Mouse (Mus musculus): ENCODE measurements around the gene Rars. TPM values are rescaled to one million over a fixed set of nuclear protein-coding genes. Genes with fewer than 3 reads are reported as not detected.
"Not testable (repeated sequence)": the region's sequence is repeated elsewhere in the genome, so short reads cannot be mapped to it uniquely, and the experiment has no call there.

The Rars gene
- polyA plus RNA-seq, 1 experiment from 2014 or later = 64.5 TPM

GRCm38 (mm10) chr11:35863653-35864052 lies 29.3 kb upstream of the Rars start:
- H3K27me3 ChIP-seq (ENCODE audit: control insufficient read depth, insufficient read depth, low read length) = no peaks in the 10 kb centered on the region
- 73% methylated on average over 5 of the region's 5 CpGs for WGBS
- no peak overlapping the region for H3K27ac ChIP-seq (ENCODE audit: low read length)
- no peak overlapping the region for H3K4me2 ChIP-seq (ENCODE audit: low read depth, low read length)
- H3K9ac ChIP-seq (ENCODE audit: low read length) = no peak overlapping the region
- H3K9me3 ChIP-seq (replicated peaks; ENCODE audit: control insufficient read depth, low read length) = no peaks in the 10 kb centered on the region
- H3K36me3 ChIP-seq (ENCODE audit: control insufficient read depth, insufficient read depth) = no peaks in the 10 kb centered on the region
- no peak for ATAC-seq (replicated peaks; ENCODE audit: extremely low read depth, insufficient read depth, low FRiP score)
- H3K4me3 ChIP-seq (ENCODE audit: low read length) = no peak overlapping the region
- peaks cover 11% of the 10 kb centered on the region for H3K4me1 ChIP-seq (ENCODE audit: control insufficient read depth, insufficient read depth, low read length)

- Histone ChIP-seq H3K4me3 (ENCODE audit: low read length) (no peak overlapping the region), H3K36me3 (ENCODE audit: control insufficient read depth, insufficient read depth) (no peaks in the 10 kb centered on the region), H3K27ac (ENCODE audit: low read length) (no peak overlapping the region), H3K27me3 (ENCODE audit: control insufficient read depth, insufficient read depth, low read length) (no peaks in the 10 kb centered on the region), H3K9me3 (replicated peaks; ENCODE audit: control insufficient read depth, low read length) (no peaks in the 10 kb centered on the region), H3K4me1 (ENCODE audit: control insufficient read depth, insufficient read depth, low read length) (no peaks in the 10 kb centered on the region), H3K4me2 (ENCODE audit: low read depth, low read length) (no peak overlapping the region), H3K9ac (ENCODE audit: low read length) (no peak overlapping the region)
- no peak for ATAC-seq (replicated peaks; ENCODE audit: extremely low read depth, insufficient read depth, low FRiP score)
- WGBS = 61% methylated on average over 12 of the region's 12 CpGs
Measured at GRCm38 (mm10) chr11:35857395-35858067, 23.2 kb upstream of the Rars start.

GRCm38 (mm10) chr11:35856359-35857040 lies 22.2 kb upstream of the Rars start:
- Histone ChIP-seq H3K4me2 (ENCODE audit: low read depth, low read length) (no peak overlapping the region), H3K4me1 (ENCODE audit: control insufficient read depth, insufficient read depth, low read length) (no peaks in the 10 kb centered on the region), H3K27ac (ENCODE audit: low read length) (no peak overlapping the region), H3K27me3 (ENCODE audit: control insufficient read depth, insufficient read depth, low read length) (no peaks in the 10 kb centered on the region), H3K9me3 (replicated peaks; ENCODE audit: control insufficient read depth, low read length) (no peaks in the 10 kb centered on the region), H3K36me3 (ENCODE audit: control insufficient read depth, insufficient read depth) (no peaks in the 10 kb centered on the region), H3K4me3 (ENCODE audit: low read length) (no peak overlapping the region), H3K9ac (ENCODE audit: low read length) (no peak overlapping the region)
- 0 out of 2 replicates have a peak, but pooled peaks have one; percentile 23 for ATAC-seq (replicated peaks; ENCODE audit: extremely low read depth, insufficient read depth, low FRiP score)
- 64% methylated on average over 11 of the region's 11 CpGs for WGBS

GRCm38 (mm10) chr11:35855567-35855966 lies 21.3 kb upstream of the Rars start:
- 69% methylated on average over 7 of the region's 9 CpGs for WGBS
- no peaks in the 10 kb centered on the region for H3K27me3 ChIP-seq (ENCODE audit: control insufficient read depth, insufficient read depth, low read length)
- no peaks in the 10 kb centered on the region for H3K9me3 ChIP-seq (replicated peaks; ENCODE audit: control insufficient read depth, low read length)
- H3K27ac ChIP-seq (ENCODE audit: low read length) = no peak overlapping the region
- H3K9ac ChIP-seq (ENCODE audit: low read length) = no peak overlapping the region
- H3K4me2 ChIP-seq (ENCODE audit: low read depth, low read length) = no peak overlapping the region
- H3K36me3 ChIP-seq (ENCODE audit: control insufficient read depth, insufficient read depth) = no peaks in the 10 kb centered on the region
- no peaks in the 10 kb centered on the region for H3K4me1 ChIP-seq (ENCODE audit: control insufficient read depth, insufficient read depth, low read length)
- no peak overlapping the region for H3K4me3 ChIP-seq (ENCODE audit: low read length)
- ATAC-seq (replicated peaks; ENCODE audit: extremely low read depth, insufficient read depth, low FRiP score) = no peak

- 78% methylated on average over 5 of the region's 5 CpGs for WGBS
- H3K27ac ChIP-seq (ENCODE audit: low read length) = no peak overlapping the region
- ATAC-seq (replicated peaks; ENCODE audit: extremely low read depth, insufficient read depth, low FRiP score) = no peak
- H3K9me3 ChIP-seq (replicated peaks; ENCODE audit: control insufficient read depth, low read length) = no peaks in the 10 kb centered on the region
- H3K4me2 ChIP-seq (ENCODE audit: low read depth, low read length) = no peak overlapping the region
- H3K36me3 ChIP-seq (ENCODE audit: control insufficient read depth, insufficient read depth) = no peaks in the 10 kb centered on the region
- no peak overlapping the region for H3K4me3 ChIP-seq (ENCODE audit: low read length)
- no peaks in the 10 kb centered on the region for H3K27me3 ChIP-seq (ENCODE audit: control insufficient read depth, insufficient read depth, low read length)
- H3K4me1 ChIP-seq (ENCODE audit: control insufficient read depth, insufficient read depth, low read length) = no peaks in the 10 kb centered on the region
- no peak overlapping the region for H3K9ac ChIP-seq (ENCODE audit: low read length)
Measured at GRCm38 (mm10) chr11:35854941-35855340, 20.6 kb upstream of the Rars start.

GRCm38 (mm10) chr11:35853651-35854050 lies 19.3 kb upstream of the Rars start:
- no peaks in the 10 kb centered on the region for H3K27me3 ChIP-seq (ENCODE audit: control insufficient read depth, insufficient read depth, low read length)
- H3K36me3 ChIP-seq (ENCODE audit: control insufficient read depth, insufficient read depth) = no peaks in the 10 kb centered on the region
- H3K4me1 ChIP-seq (ENCODE audit: control insufficient read depth, insufficient read depth, low read length) = no peaks in the 10 kb centered on the region
- no peak overlapping the region for H3K9ac ChIP-seq (ENCODE audit: low read length)
- no peak overlapping the region for H3K4me2 ChIP-seq (ENCODE audit: low read depth, low read length)
- H3K27ac ChIP-seq (ENCODE audit: low read length) = no peak overlapping the region
- no peak overlapping the region for H3K4me3 ChIP-seq (ENCODE audit: low read length)
- no peak for ATAC-seq (replicated peaks; ENCODE audit: extremely low read depth, insufficient read depth, low FRiP score)
- H3K9me3 ChIP-seq (replicated peaks; ENCODE audit: control insufficient read depth, low read length) = no peaks in the 10 kb centered on the region
- 91% methylated on average over 4 of the region's 4 CpGs for WGBS

GRCm38 (mm10) chr11:35852731-35853130 lies 18.4 kb upstream of the Rars start:
- Histone ChIP-seq H3K27me3 (ENCODE audit: control insufficient read depth, insufficient read depth, low read length) (no peaks in the 10 kb centered on the region), H3K27ac (ENCODE audit: low read length) (no peak overlapping the region), H3K4me2 (ENCODE audit: low read depth, low read length) (no peak overlapping the region), H3K4me3 (ENCODE audit: low read length) (no peak overlapping the region), H3K9ac (ENCODE audit: low read length) (no peak overlapping the region), H3K36me3 (ENCODE audit: control insufficient read depth, insufficient read depth) (no peaks in the 10 kb centered on the region), H3K9me3 (replicated peaks; ENCODE audit: control insufficient read depth, low read length) (no peaks in the 10 kb centered on the region), H3K4me1 (ENCODE audit: control insufficient read depth, insufficient read depth, low read length) (no peaks in the 10 kb centered on the region)
- 57% methylated on average over 4 of the region's 4 CpGs for WGBS
- ATAC-seq (replicated peaks; ENCODE audit: extremely low read depth, insufficient read depth, low FRiP score) = no peak

- ATAC-seq (replicated peaks; ENCODE audit: extremely low read depth, insufficient read depth, low FRiP score) = no peak
- no peak overlapping the region for H3K4me2 ChIP-seq (ENCODE audit: low read depth, low read length)
- H3K4me1 ChIP-seq (ENCODE audit: control insufficient read depth, insufficient read depth, low read length) = no peaks in the 10 kb centered on the region
- no peak overlapping the region for H3K4me3 ChIP-seq (ENCODE audit: low read length)
- no peak overlapping the region for H3K27ac ChIP-seq (ENCODE audit: low read length)
- 81% methylated on average over 9 of the region's 9 CpGs for WGBS
- H3K27me3 ChIP-seq (ENCODE audit: control insufficient read depth, insufficient read depth, low read length) = no peaks in the 10 kb centered on the region
- no peak overlapping the region for H3K9ac ChIP-seq (ENCODE audit: low read length)
- no peaks in the 10 kb centered on the region for H3K9me3 ChIP-seq (replicated peaks; ENCODE audit: control insufficient read depth, low read length)
- no peaks in the 10 kb centered on the region for H3K36me3 ChIP-seq (ENCODE audit: control insufficient read depth, insufficient read depth)
Measured at GRCm38 (mm10) chr11:35844299-35844698, 10.0 kb upstream of the Rars start.

GRCm38 (mm10) chr11:35842560-35842959 lies 8.3 kb upstream of the Rars start:
- not testable (repeated sequence) for H3K27me3 ChIP-seq (ENCODE audit: control insufficient read depth, insufficient read depth, low read length); H3K9me3 ChIP-seq (replicated peaks; ENCODE audit: control insufficient read depth, low read length); H3K9ac ChIP-seq (ENCODE audit: low read length); H3K36me3 ChIP-seq (ENCODE audit: control insufficient read depth, insufficient read depth); H3K4me3 ChIP-seq (ENCODE audit: low read length); ATAC-seq (replicated peaks; ENCODE audit: extremely low read depth, insufficient read depth, low FRiP score); H3K4me2 ChIP-seq (ENCODE audit: low read depth, low read length); H3K4me1 ChIP-seq (ENCODE audit: control insufficient read depth, insufficient read depth, low read length); H3K27ac ChIP-seq (ENCODE audit: low read length)
- WGBS = 75% methylated on average over 4 of the region's 4 CpGs
